Mouse (Mus musculus) liver, postnatal 0 days (tissue): ENCODE results near the gene Kcnc1.

Experiments
- CTCF ChIP-seq: sonication (generic); IDR thresholded peaks from 2 replicates; pipeline ENCODE4 v1.5.1; 2016; ENCODE audit warnings: antibody characterized with exemption, low read depth
- EP300 ChIP-seq: IDR thresholded peaks from 2 replicates; pipeline ENCODE4 v1.6.1; 2016; ENCODE audit warnings: antibody characterized with exemption, low read depth, mild to moderate bottlenecking

DNA sequence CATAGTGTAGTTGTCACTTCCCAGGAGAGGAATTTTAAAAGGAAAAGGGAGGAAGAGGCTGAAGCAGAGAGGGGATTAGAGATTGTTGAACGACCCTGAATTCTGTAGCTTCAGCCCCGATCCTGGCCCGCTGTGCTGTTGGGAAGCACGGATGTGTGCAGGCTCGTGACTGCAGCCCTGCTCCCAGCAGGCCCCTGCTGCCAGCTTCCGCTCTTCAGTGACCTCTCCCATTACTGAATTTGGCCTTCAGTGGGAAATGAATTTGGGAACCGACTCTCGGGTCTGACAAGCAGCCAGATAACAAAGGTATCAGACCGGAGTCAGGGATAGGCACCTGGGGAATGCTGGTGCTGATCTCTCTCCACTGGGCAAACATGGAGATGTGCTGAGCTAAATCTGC is 76.8 kb downstream of the Kcnc1 start:
- TF ChIP-seq CTCF (no peak), EP300 (no peak)
